Mouse (Mus musculus): Measurements from ENCODE around the gene Rpl13. TPM values are rescaled to one million over a fixed set of nuclear protein-coding genes. Genes with fewer than 3 reads are reported as not detected.

The Rpl13 gene
- total and polyA plus RNA-seq, 3 experiments: 904 to 4,220 (median 3,523) TPM

DNA sequence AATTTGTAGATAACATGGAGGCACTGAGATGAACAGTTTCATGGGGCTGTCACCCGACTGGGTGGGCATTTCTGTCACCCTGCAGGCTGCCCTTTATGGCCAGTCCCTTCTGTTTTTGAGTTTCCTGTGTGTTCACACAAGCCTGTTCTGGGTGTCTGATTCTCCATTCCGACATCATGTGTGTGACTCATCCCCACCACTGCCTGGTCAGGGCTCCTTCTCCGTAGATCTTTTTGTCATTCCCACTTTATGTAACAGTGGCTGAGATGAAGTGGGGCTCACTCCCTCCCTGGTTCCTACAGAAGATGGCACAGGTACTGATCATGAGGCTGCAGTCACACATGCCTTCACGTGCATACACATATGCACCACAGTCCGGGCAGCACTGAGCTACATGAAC lies 20.5 kb downstream of the Rpl13 start:
- no peak for TF ChIP-seq GATA2 (IDR thresholded peaks at IDR 0.05; ENCODE audit: borderline replicate concordance, low read depth, low read length)
- TF ChIP-seq TAL1 (conservative IDR thresholded peaks at IDR 0.05; ENCODE audit: low read depth, low read length): no peak
- no peak for TF ChIP-seq POLR2AphosphoS5 (IDR thresholded peaks at IDR 0.05; ENCODE audit: insufficient replicate concordance, low read depth, low read length)
- TF ChIP-seq GATA1 (IDR thresholded peaks at IDR 0.05; ENCODE audit: borderline replicate concordance, low read length): no peak
- TF ChIP-seq CTCF (IDR thresholded peaks at IDR 0.05; ENCODE audit: low read depth, low read length): no peak
- peaks cover 51% of the 10 kb centered on the region for H3K4me1 ChIP-seq (ENCODE audit: insufficient read depth, low read depth, low read length)
- H3K36me3 ChIP-seq (replicated peaks): peaks cover 67% of the 10 kb centered on the region
- H3K4me3 ChIP-seq (ENCODE audit: low read depth, low read length): no peak overlapping the region
- DNase-seq (ENCODE audit: low spot score) (no peak), ATAC-seq (ENCODE audit: extremely low read depth, insufficient number of reproducible peaks, low FRiP score, poor library complexity, severe bottlenecking) (no peak)
- H3K9me3 ChIP-seq (replicated peaks): no peaks in the 10 kb centered on the region
- peaks cover 5% of the 10 kb centered on the region for H3K27me3 ChIP-seq (ENCODE audit: insufficient read depth, low read length)

- no peak overlapping the region for H3K4me3 ChIP-seq (ENCODE audit: low read depth, low read length)
- DNase-seq (ENCODE audit: low spot score) (no peak), ATAC-seq (ENCODE audit: extremely low read depth, insufficient number of reproducible peaks, low FRiP score, poor library complexity, severe bottlenecking) (no peak)
- H3K9me3 ChIP-seq (replicated peaks): no peaks in the 10 kb centered on the region
- no peaks in the 10 kb centered on the region for H3K27me3 ChIP-seq (ENCODE audit: insufficient read depth, low read length)
- TF ChIP-seq POLR2AphosphoS5 (IDR thresholded peaks at IDR 0.05; ENCODE audit: insufficient replicate concordance, low read depth, low read length) (no peak), GATA2 (IDR thresholded peaks at IDR 0.05; ENCODE audit: borderline replicate concordance, low read depth, low read length) (no peak), TAL1 (conservative IDR thresholded peaks at IDR 0.05; ENCODE audit: low read depth, low read length) (no peak), CTCF (IDR thresholded peaks at IDR 0.05; ENCODE audit: low read depth, low read length) (no peak)
- H3K4me1 ChIP-seq (ENCODE audit: insufficient read depth, low read depth, low read length): peaks cover 32% of the 10 kb centered on the region
- peaks cover 81% of the 10 kb centered on the region for H3K36me3 ChIP-seq (replicated peaks)
Measured at GRCm38 (mm10) chr8:123126193-123126816, 24.2 kb downstream of the Rpl13 start.

DNA sequence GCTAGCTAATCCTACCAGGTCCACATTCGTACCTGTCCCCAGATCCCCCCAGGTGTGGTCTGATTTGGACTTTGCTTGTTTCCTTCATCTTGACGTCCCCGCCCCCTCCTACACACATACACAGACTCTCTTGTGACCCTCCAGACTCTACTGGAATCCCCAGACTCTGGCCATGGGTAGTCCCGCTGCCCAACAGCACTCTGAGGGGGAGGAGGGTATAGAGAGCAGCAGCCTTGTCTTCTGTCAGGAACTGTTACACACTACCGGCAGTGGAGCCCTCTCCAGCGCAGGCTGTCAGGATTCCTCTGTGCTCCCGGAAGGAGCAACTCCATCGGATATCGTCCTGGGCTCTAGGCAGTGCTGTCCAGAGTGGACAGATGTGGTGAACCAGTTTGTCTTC lies 28.9 kb downstream of the Rpl13 start:
- Histone ChIP-seq H3K36me3 (replicated peaks) (peaks cover 50% of the 10 kb centered on the region), H3K4me1 (ENCODE audit: insufficient read depth, low read depth, low read length) (peaks cover 15% of the 10 kb centered on the region), H3K4me3 (ENCODE audit: low read depth, low read length) (no peak overlapping the region), H3K9me3 (replicated peaks) (peaks cover 3% of the 10 kb centered on the region), H3K27me3 (ENCODE audit: insufficient read depth, low read length) (no peaks in the 10 kb centered on the region; the same call in 1 of the 2 replicates)
- no peak for TF ChIP-seq POLR2AphosphoS5 (IDR thresholded peaks at IDR 0.05; ENCODE audit: insufficient replicate concordance, low read depth, low read length)
- no peak for TF ChIP-seq TAL1 (conservative IDR thresholded peaks at IDR 0.05; ENCODE audit: low read depth, low read length)
- TF ChIP-seq GATA2 (IDR thresholded peaks at IDR 0.05; ENCODE audit: borderline replicate concordance, low read depth, low read length): no peak
- TF ChIP-seq GATA1 (IDR thresholded peaks at IDR 0.05; ENCODE audit: borderline replicate concordance, low read length): no peak
- no peak for TF ChIP-seq CTCF (IDR thresholded peaks at IDR 0.05; ENCODE audit: low read depth, low read length)
- no peak for ATAC-seq (ENCODE audit: extremely low read depth, insufficient number of reproducible peaks, low FRiP score, poor library complexity, severe bottlenecking)
- no peak for DNase-seq (ENCODE audit: low spot score)

- peaks cover 7% of the 10 kb centered on the region; the same call in 1 of the 2 replicates for H3K4me1 ChIP-seq (ENCODE audit: insufficient read depth, low read depth, low read length)
- peaks cover 33% of the 10 kb centered on the region for H3K36me3 ChIP-seq (replicated peaks)
- no peak for DNase-seq (ENCODE audit: low spot score)
- H3K9me3 ChIP-seq (replicated peaks): peaks cover 3% of the 10 kb centered on the region
- no peak overlapping the region for H3K4me3 ChIP-seq (ENCODE audit: low read depth, low read length)
- H3K27me3 ChIP-seq (ENCODE audit: insufficient read depth, low read length): peaks cover 8% of the 10 kb centered on the region
- no peak for ATAC-seq (ENCODE audit: extremely low read depth, insufficient number of reproducible peaks, low FRiP score, poor library complexity, severe bottlenecking)
- TF ChIP-seq POLR2AphosphoS5 (IDR thresholded peaks at IDR 0.05; ENCODE audit: insufficient replicate concordance, low read depth, low read length): no peak
- no peak for TF ChIP-seq GATA2 (IDR thresholded peaks at IDR 0.05; ENCODE audit: borderline replicate concordance, low read depth, low read length)
- TF ChIP-seq GATA1 (IDR thresholded peaks at IDR 0.05; ENCODE audit: borderline replicate concordance, low read length): no peak
- TF ChIP-seq CTCF (IDR thresholded peaks at IDR 0.05; ENCODE audit: low read depth, low read length): no peak
- TF ChIP-seq TAL1 (conservative IDR thresholded peaks at IDR 0.05; ENCODE audit: low read depth, low read length): no peak
Measured at GRCm38 (mm10) chr8:123132953-123133352, 30.8 kb downstream of the Rpl13 start.

DNA sequence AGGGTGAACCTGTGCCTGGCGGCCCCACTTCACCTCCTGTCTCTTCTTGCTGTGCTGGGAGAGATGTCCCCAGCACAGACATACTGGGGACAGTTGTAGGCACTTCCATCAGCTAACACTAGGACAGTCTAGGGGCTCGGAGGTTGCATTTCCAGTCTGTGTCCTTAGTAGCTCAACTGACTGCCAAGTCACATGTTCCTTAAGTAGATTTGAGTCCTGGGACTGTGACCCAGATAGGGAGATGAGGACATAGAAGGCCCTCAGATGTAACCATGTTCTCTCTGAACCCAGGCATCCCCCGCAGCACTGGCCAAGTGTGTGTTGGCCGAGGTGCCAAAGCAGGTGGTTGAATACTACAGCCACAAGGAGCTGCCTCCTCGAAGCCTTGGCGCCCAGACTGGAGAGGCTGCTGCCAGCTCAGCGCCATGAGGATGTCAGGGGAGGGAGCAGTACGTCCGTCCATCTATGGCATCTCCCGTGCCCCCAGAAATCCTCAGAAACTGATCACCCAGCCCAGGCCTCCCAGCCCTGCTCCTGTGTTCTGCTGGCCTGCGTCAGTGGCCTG lies 32.1 kb downstream of the Rpl13 start:
- Histone ChIP-seq H3K4me1 (ENCODE audit: insufficient read depth, low read depth, low read length) (peaks cover 4% of the 10 kb centered on the region; the same call in 1 of the 2 replicates), H3K9me3 (replicated peaks) (peaks cover 3% of the 10 kb centered on the region), H3K36me3 (replicated peaks) (peaks cover 21% of the 10 kb centered on the region), H3K27me3 (ENCODE audit: insufficient read depth, low read length) (peaks cover 11% of the 10 kb centered on the region), H3K4me3 (ENCODE audit: low read depth, low read length) (no peak overlapping the region)
- no peak for DNase-seq (ENCODE audit: low spot score)
- TF ChIP-seq CTCF (IDR thresholded peaks at IDR 0.05; ENCODE audit: low read depth, low read length): no peak
- no peak for TF ChIP-seq GATA1 (IDR thresholded peaks at IDR 0.05; ENCODE audit: borderline replicate concordance, low read length)
- no peak for TF ChIP-seq TAL1 (conservative IDR thresholded peaks at IDR 0.05; ENCODE audit: low read depth, low read length)
- TF ChIP-seq POLR2AphosphoS5 (IDR thresholded peaks at IDR 0.05; ENCODE audit: insufficient replicate concordance, low read depth, low read length): no peak
- TF ChIP-seq GATA2 (IDR thresholded peaks at IDR 0.05; ENCODE audit: borderline replicate concordance, low read depth, low read length): no peak
- no peak for ATAC-seq (ENCODE audit: extremely low read depth, insufficient number of reproducible peaks, low FRiP score, poor library complexity, severe bottlenecking)

GRCm38 (mm10) chr8:123135406-123135805 lies 33.3 kb downstream of the Rpl13 start:
- Histone ChIP-seq H3K4me3 (ENCODE audit: low read depth, low read length) (no peak overlapping the region), H3K9me3 (replicated peaks) (peaks cover 10% of the 10 kb centered on the region), H3K27me3 (ENCODE audit: insufficient read depth, low read length) (peaks cover 17% of the 10 kb centered on the region), H3K4me1 (ENCODE audit: insufficient read depth, low read depth, low read length) (peaks cover 4% of the 10 kb centered on the region; the same call in 1 of the 2 replicates), H3K36me3 (replicated peaks) (peaks cover 10% of the 10 kb centered on the region)
- ATAC-seq (ENCODE audit: extremely low read depth, insufficient number of reproducible peaks, low FRiP score, poor library complexity, severe bottlenecking): no peak
- DNase-seq (ENCODE audit: low spot score): no peak
- TF ChIP-seq GATA1 (IDR thresholded peaks at IDR 0.05; ENCODE audit: borderline replicate concordance, low read length) (no peak), CTCF (IDR thresholded peaks at IDR 0.05; ENCODE audit: low read depth, low read length) (no peak), POLR2AphosphoS5 (IDR thresholded peaks at IDR 0.05; ENCODE audit: insufficient replicate concordance, low read depth, low read length) (no peak), GATA2 (IDR thresholded peaks at IDR 0.05; ENCODE audit: borderline replicate concordance, low read depth, low read length) (no peak), TAL1 (conservative IDR thresholded peaks at IDR 0.05; ENCODE audit: low read depth, low read length) (no peak)

Measured in G1E (cell line).